Mouse (Mus musculus) forebrain, postnatal 0 days (tissue): ENCODE data around the gene Nomo1. TPM values are rescaled to one million over a fixed set of nuclear protein-coding genes. Genes with fewer than 3 reads are reported as not detected.

Experiments
- ATAC-seq: fragments of 200-750 bp; cut with Nextera tagmentation; 2 replicates; pipeline ENCODE4 v1.8.0; 2017; ENCODE audit warnings: mild to moderate bottlenecking, moderate library complexity
- DNase-seq: peaks from one replicate; pipeline ENCODE4 v3.0.0-alpha.2; 2015
- H3K27ac ChIP-seq: fragments of 300-500 bp; sonication (generic); 2 replicates; pipeline ENCODE4 v1.5.1; 2014; ENCODE audit warnings: low read depth, mild to moderate bottlenecking, antibody characterized with exemption, low read length, moderate library complexity, mixed read lengths
- H3K27me3 ChIP-seq: fragments of 300-500 bp; sonication (generic); 2 replicates; pipeline ENCODE4 v1.6.1; 2014; ENCODE audit warnings: mild to moderate bottlenecking, low read length, mixed read lengths; ENCODE audit not compliant: insufficient read depth
- H3K36me3 ChIP-seq: fragments of 300-500 bp; sonication (generic); 2 replicates; pipeline ENCODE4 v1.6.1; 2014; ENCODE audit warnings: mild to moderate bottlenecking, moderate library complexity; ENCODE audit not compliant: insufficient read depth
- H3K4me1 ChIP-seq: fragments of 300-500 bp; sonication (generic); 2 replicates; pipeline ENCODE4 v1.6.1; 2014; ENCODE audit warnings: antibody characterized with exemption; ENCODE audit not compliant: insufficient read depth
- H3K4me2 ChIP-seq: fragments of 300-500 bp; sonication (generic); 2 replicates; pipeline ENCODE4 v1.6.1; 2014; ENCODE audit warnings: low read depth, mild to moderate bottlenecking, moderate library complexity
- H3K4me3 ChIP-seq: fragments of 300-500 bp; sonication (generic); 2 replicates; pipeline ENCODE4 v1.5.1; 2014; ENCODE audit warnings: low read depth, low read length, mixed read lengths
- H3K9ac ChIP-seq: fragments of 300-500 bp; sonication (generic); 2 replicates; pipeline ENCODE4 v1.6.1; 2014; ENCODE audit warnings: mild to moderate bottlenecking
- H3K9me3 ChIP-seq: fragments of 300-500 bp; sonication (generic); 2 replicates; pipeline ENCODE4 v1.6.1; 2016; ENCODE audit warnings: low read length
- CTCF ChIP-seq: sonication (generic); IDR thresholded peaks from 2 replicates; pipeline ENCODE4 v1.5.1; 2016; ENCODE audit warnings: antibody characterized with exemption, control low read depth, low read depth
- WGBS: fragments of 180-500 bp; shearing (Covaris S2); extraction: QIAGEN DNeasy Blood & Tissue Kit; methylation state at CpG from one replicate; pipeline ENCODE4 v1.1.7; 2014; 5-methylcytosine and 5-hydroxymethylcytosine counted together
- polyA plus RNA-seq: library from polyadenylated mRNA; unstranded; fragments of >200 nt; fragmentation: Nextera tagmentation; extraction: Ambion mirVana; gene quantifications from 2 replicates; pipeline ENCODE4 v1.2.1, GENCODE M21; 2015
- total RNA-seq: library from RNA; depleted of rRNA; stranded (reverse); fragments of >200 nt; gene quantifications from 2 replicates; pipeline ENCODE4 v1.2.3, GENCODE M21; 2014

The Nomo1 gene
- total and polyA plus RNA-seq, 2 experiments from 2014 or later, result 32.9 to 41.1 TPM

GRCm38 (mm10) chr7:46045882-46046281 lies 12.4 kb downstream of the Nomo1 start:
- Histone ChIP-seq H3K9me3 (no peaks in the 10 kb centered on the region), H3K4me2 (no peak overlapping the region), H3K4me1 (no peaks in the 10 kb centered on the region), H3K9ac (no peak overlapping the region), H3K27ac (no peak overlapping the region), H3K27me3 (no peaks in the 10 kb centered on the region), H3K4me3 (no peak overlapping the region), H3K36me3 (peaks cover 76% of the 10 kb centered on the region)
- 95% methylated on average over 11 of the region's 11 CpGs for whole genome bisulfite sequencing
- no peak for DNase-seq
- no peak for TF ChIP-seq CTCF
- no peak for ATAC-seq

DNA sequence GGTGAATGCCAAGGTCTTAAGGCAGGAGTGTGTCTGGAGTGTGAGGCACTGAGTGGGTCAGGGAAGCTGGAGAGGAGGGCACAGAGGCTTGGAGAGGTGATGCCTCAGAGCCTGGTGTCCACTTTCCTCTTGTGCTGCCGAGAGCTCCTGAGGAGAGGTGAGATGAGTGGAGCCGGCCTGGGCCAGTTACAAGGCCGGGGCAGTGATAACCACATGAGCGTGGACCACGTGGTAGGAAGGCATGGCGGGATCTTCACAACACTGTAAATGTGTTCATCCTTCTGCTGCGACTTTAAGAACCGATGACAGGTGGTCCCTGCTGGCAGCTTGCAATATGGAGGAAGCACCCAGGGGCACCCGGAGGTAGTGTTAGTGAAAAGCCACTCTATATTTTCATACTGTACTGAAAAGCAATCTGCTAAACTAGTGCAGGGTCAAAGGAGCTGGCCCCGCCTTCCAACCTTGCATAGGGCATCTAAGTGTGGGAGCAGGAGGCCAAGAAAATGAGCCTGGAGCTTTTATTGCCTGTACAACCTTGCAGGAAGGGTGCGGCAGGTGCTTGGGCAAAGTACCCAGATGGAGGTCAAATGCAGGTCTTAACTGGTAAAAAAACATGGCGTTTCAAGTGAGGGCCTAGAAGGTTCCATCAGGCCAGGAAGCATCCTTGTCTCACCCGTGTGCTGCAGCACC lies 14.5 kb downstream of the Nomo1 start:
- DNase-seq (no peak), ATAC-seq (no peak)
- Histone ChIP-seq H3K4me3 (no peak overlapping the region), H3K27me3 (no peaks in the 10 kb centered on the region), H3K4me1 (no peaks in the 10 kb centered on the region), H3K4me2 (no peak overlapping the region), H3K36me3 (peaks cover 65% of the 10 kb centered on the region), H3K9ac (no peak overlapping the region), H3K9me3 (no peaks in the 10 kb centered on the region), H3K27ac (no peak overlapping the region)
- WGBS, result 85% methylated on average over 13 of the region's 13 CpGs
- no peak for TF ChIP-seq CTCF

GRCm38 (mm10) chr7:46049981-46050380 lies 16.5 kb downstream of the Nomo1 start:
- H3K4me1 ChIP-seq, result no peaks in the 10 kb centered on the region
- no peak overlapping the region for H3K4me3 ChIP-seq
- H3K9me3 ChIP-seq, result no peaks in the 10 kb centered on the region
- ATAC-seq (no peak), DNase-seq (no peak)
- H3K27me3 ChIP-seq, result no peaks in the 10 kb centered on the region
- no peak for TF ChIP-seq CTCF
- no peak overlapping the region for H3K4me2 ChIP-seq
- H3K36me3 ChIP-seq, result peaks cover 70% of the 10 kb centered on the region
- WGBS, result 76% methylated on average over 7 of the region's 7 CpGs
- no peak overlapping the region for H3K9ac ChIP-seq
- no peak overlapping the region for H3K27ac ChIP-seq

DNA sequence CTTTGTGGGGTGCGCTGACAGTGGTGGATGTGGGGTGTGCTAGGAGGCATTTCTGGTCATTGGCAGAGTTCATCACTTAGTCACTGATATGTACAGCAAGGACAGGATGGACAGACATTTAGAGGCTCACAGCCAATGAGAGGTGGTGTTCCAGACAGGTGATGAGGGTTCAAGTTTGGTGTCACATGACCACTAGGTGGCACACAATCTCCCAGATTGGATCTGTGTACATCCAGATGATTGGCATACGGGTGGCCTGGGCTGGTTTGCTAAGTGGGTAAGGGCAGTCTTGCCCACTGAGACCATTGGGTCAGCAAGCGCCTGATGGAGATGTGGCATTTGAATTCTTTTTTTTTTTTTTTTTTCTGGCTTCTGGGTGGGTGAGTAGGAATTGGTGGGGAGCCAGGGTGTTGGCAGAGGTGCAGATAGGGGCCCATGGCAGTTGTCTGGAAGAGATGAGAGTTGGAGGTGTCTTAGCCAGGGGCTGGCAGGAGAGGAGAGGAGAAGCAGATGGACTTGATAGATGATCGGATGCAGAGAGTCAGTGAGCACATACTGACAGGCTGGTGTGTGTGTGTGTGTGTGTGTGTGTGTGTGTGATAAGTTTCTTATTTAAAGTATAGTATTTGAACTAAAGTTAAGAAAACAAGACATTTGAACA lies 18.8 kb downstream of the Nomo1 start:
- Histone ChIP-seq H3K9ac (no peak overlapping the region), H3K9me3 (no peaks in the 10 kb centered on the region), H3K4me2 (no peak overlapping the region), H3K4me3 (no peak overlapping the region), H3K36me3 (peaks cover 71% of the 10 kb centered on the region), H3K27me3 (no peaks in the 10 kb centered on the region), H3K4me1 (no peaks in the 10 kb centered on the region), H3K27ac (no peak overlapping the region)
- TF ChIP-seq CTCF, result peak; percentile 49
- WGBS, result 69% methylated on average over 4 of the region's 4 CpGs
- peak; percentile 65 for ATAC-seq
- peak; percentile 41 for DNase-seq

- ATAC-seq, result no peak
- TF ChIP-seq CTCF, result no peak
- Histone ChIP-seq H3K4me2 (no peak overlapping the region), H3K36me3 (peaks cover 75% of the 10 kb centered on the region), H3K9ac (no peak overlapping the region), H3K27me3 (no peaks in the 10 kb centered on the region), H3K27ac (no peak overlapping the region), H3K4me1 (no peaks in the 10 kb centered on the region), H3K4me3 (no peak overlapping the region), H3K9me3 (no peaks in the 10 kb centered on the region)
- WGBS, result 67% methylated on average over 3 of the region's 3 CpGs
- DNase-seq, result peak; percentile 33
Observed at GRCm38 (mm10) chr7:46053566-46053965, 20.1 kb downstream of the Nomo1 start.

DNA sequence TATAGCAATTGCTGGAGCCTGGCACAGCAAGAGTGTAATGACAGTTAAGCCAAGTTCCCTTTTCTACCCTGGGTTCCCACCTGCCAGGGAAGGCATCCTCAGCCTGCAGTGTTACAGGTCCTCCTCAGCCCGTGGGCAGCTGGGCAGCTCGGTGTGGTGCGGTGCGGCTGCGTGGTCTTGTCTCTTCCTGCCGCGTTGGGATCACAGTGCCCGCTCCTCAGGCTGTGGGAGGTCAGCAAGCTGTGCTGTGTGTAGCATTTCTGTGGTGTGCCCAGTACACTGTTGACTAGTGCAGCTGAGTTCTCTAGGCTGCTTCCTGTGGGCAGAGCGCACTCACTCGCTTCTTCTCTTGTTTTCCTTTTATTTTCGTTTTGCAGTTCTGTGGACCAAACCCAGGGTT lies 25.4 kb downstream of the Nomo1 start:
- Histone ChIP-seq H3K4me3 (no peak overlapping the region), H3K27me3 (no peaks in the 10 kb centered on the region), H3K27ac (no peak overlapping the region), H3K9ac (no peak overlapping the region), H3K4me1 (no peaks in the 10 kb centered on the region), H3K4me2 (no peak overlapping the region), H3K36me3 (peaks cover 92% of the 10 kb centered on the region), H3K9me3 (no peaks in the 10 kb centered on the region)
- ATAC-seq, result no peak
- 92% methylated on average over 11 of the region's 11 CpGs for WGBS
- TF ChIP-seq CTCF, result no peak
- no peak for DNase-seq

- no peaks in the 10 kb centered on the region for H3K9me3 ChIP-seq
- H3K4me3 ChIP-seq, result no peak overlapping the region
- TF ChIP-seq CTCF, result no peak
- ATAC-seq, result no peak
- H3K27me3 ChIP-seq, result no peaks in the 10 kb centered on the region
- H3K9ac ChIP-seq, result no peak overlapping the region
- no peaks in the 10 kb centered on the region for H3K4me1 ChIP-seq
- peaks cover 87% of the 10 kb centered on the region for H3K36me3 ChIP-seq
- no peak overlapping the region for H3K4me2 ChIP-seq
- 96% methylated on average over 8 of the region's 8 CpGs for WGBS
- no peak overlapping the region for H3K27ac ChIP-seq
- DNase-seq, result no peak
Observed at GRCm38 (mm10) chr7:46060688-46061087, 27.2 kb downstream of the Nomo1 start.
